Mouse (Mus musculus): ENCODE data around the gene Olfr487. TPM values are rescaled to one million over a fixed set of nuclear protein-coding genes. Genes with fewer than 3 reads are reported as not detected.

Olfr487 gene
- polyA plus RNA-seq, 1 experiment from 2014 or later = 0.29 TPM

Other genes starting within 250 kb of the Olfr487 start
- not detected in 2 replicates for gene Olfr476, start 249.8 kb downstream of the Olfr487 start, polyA plus RNA-seq (2015; fragmentation: Nextera tagmentation; extraction: Ambion mirVana)
- gene Olfr477, start 227.9 kb downstream of the Olfr487 start, polyA plus RNA-seq (2015; fragmentation: Nextera tagmentation; extraction: Ambion mirVana) = not detected in 2 replicates
- gene Olfr478, start 180.6 kb downstream of the Olfr487 start, polyA plus RNA-seq (2015; fragmentation: Nextera tagmentation; extraction: Ambion mirVana) = 0.16 TPM in 1 of 2 replicates, not detected in the other
- gene Olfr479, start 163.9 kb downstream of the Olfr487 start, polyA plus RNA-seq (2015; fragmentation: Nextera tagmentation; extraction: Ambion mirVana) = 0.05 and 0.09 TPM in 2 replicates
- gene Olfr480, start 147.3 kb downstream of the Olfr487 start, polyA plus RNA-seq (2015; fragmentation: Nextera tagmentation; extraction: Ambion mirVana) = not detected in 2 replicates
- gene Olfr481, start 134.8 kb downstream of the Olfr487 start, polyA plus RNA-seq (2015; fragmentation: Nextera tagmentation; extraction: Ambion mirVana) = 0.59 and 0.88 TPM in 2 replicates
- 0.12 TPM in 1 of 2 replicates, not detected in the other for gene Olfr482, start 117.0 kb downstream of the Olfr487 start, polyA plus RNA-seq (2015; fragmentation: Nextera tagmentation; extraction: Ambion mirVana)
- 0.11 TPM in 1 of 2 replicates, not detected in the other for gene Olfr483, start 113.8 kb downstream of the Olfr487 start, polyA plus RNA-seq (2015; fragmentation: Nextera tagmentation; extraction: Ambion mirVana)
- 0.15 TPM in 1 of 2 replicates, not detected in the other for gene Olfr484, start 87.2 kb downstream of the Olfr487 start, polyA plus RNA-seq (2015; fragmentation: Nextera tagmentation; extraction: Ambion mirVana)
- 0.30 and 0.69 TPM in 2 replicates for gene Olfr485, start 54.8 kb downstream of the Olfr487 start, polyA plus RNA-seq (2015; fragmentation: Nextera tagmentation; extraction: Ambion mirVana)
- gene Olfr486, start 41.9 kb downstream of the Olfr487 start, polyA plus RNA-seq (2015; fragmentation: Nextera tagmentation; extraction: Ambion mirVana) = not detected in 2 replicates
- gene Olfr488, start 43.7 kb upstream of the Olfr487 start, polyA plus RNA-seq (2015; fragmentation: Nextera tagmentation; extraction: Ambion mirVana) = 0.04 and 0.24 TPM in 2 replicates
- gene Olfr490, start 74.3 kb upstream of the Olfr487 start, polyA plus RNA-seq (2015; fragmentation: Nextera tagmentation; extraction: Ambion mirVana) = not detected in 2 replicates
- 0.12 TPM in 1 of 2 replicates, not detected in the other for gene Olfr491, start 98.8 kb upstream of the Olfr487 start, polyA plus RNA-seq (2015; fragmentation: Nextera tagmentation; extraction: Ambion mirVana)
- 0.17 TPM in 1 of 2 replicates, not detected in the other for gene Olfr492, start 109.0 kb upstream of the Olfr487 start, polyA plus RNA-seq (2015; fragmentation: Nextera tagmentation; extraction: Ambion mirVana)
- not detected in 2 replicates for gene Olfr493, start 132.3 kb upstream of the Olfr487 start, polyA plus RNA-seq (2015; fragmentation: Nextera tagmentation; extraction: Ambion mirVana)
- gene Olfr494, start 150.7 kb upstream of the Olfr487 start, polyA plus RNA-seq (2015; fragmentation: Nextera tagmentation; extraction: Ambion mirVana) = 0.23 TPM in 1 of 2 replicates, not detected in the other
- gene Olfr495, start 178.5 kb upstream of the Olfr487 start, polyA plus RNA-seq (2015; fragmentation: Nextera tagmentation; extraction: Ambion mirVana) = 0.14 TPM in 1 of 2 replicates, not detected in the other
- not detected in 2 replicates for gene Olfr497, start 205.8 kb upstream of the Olfr487 start, polyA plus RNA-seq (2015; fragmentation: Nextera tagmentation; extraction: Ambion mirVana)

Measured in embryonic facial prominence, embryonic 15.5 days (tissue).